9 mouse cellular contexts compared by ENCODE assay signal in the genomic region with DNA sequence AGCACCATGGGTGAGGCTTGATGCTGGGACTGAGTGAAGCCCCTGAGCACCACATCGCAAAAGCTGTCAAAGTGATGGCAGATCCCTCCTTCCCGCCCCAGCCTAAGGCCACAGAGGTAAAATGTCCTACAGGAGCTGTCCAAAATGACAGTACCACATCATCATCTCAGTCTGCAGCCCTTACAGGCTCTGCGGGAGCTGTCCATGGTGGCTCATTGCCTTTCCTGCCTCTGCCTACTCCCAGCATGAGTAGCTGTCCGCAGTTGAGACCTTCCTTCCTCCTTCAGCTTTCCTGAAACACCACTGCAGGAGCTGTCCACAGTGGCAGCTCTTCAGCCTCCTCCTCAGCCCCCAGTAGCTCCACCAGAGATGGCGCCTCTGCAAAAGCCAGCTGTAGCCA. TPM values are rescaled to one million over a fixed set of nuclear protein-coding genes. Genes with fewer than 3 reads are reported as not detected.
A peak's percentile ranks its signal among the peaks of the same experiment; 100 is the strongest.
DNase-seq lines count a peak whose midpoint lies in the region; TF ChIP-seq lines count a peak whose summit lies in the region.
"Had no signal": no experiment of that assay in that cellular context is flagged by ENCODE, and none has a peak within 500 bp of the region (broad histone marks: within the 10 kb centered on the region; RNA-seq: fewer than 3 reads in every experiment).

No protein-coding gene starts in this region.

- no peak overlapping the region for H3K9ac ChIP-seq in MEL (ENCODE audit: control insufficient read depth, low read depth, low read length, poor library complexity, severe bottlenecking)
- H3K9ac ChIP-seq: hindbrain, embryonic 15.5 days; neural tube, embryonic 12.5 days had no signal

- TF ChIP-seq EP300 in MEL (IDR thresholded peaks at IDR 0.05; ENCODE audit: low read depth in 1 of 2, low read length in 2 of 2), result no peak

- no peak overlapping the region for H3K4me3 ChIP-seq in kidney, adult 2 months (ENCODE audit: insufficient read depth, low read depth, low read length)
- H3K4me3 ChIP-seq in MEL (ENCODE audit: control insufficient read depth in 1 of 2, insufficient read depth in 1 of 2, low read depth in 2 of 2, low read length in 2 of 2), result no peak overlapping the region
- H3K4me3 ChIP-seq: hindbrain, embryonic 15.5 days; neural tube, embryonic 12.5 days had no signal

- DNase-seq in kidney, adult 2 months, result peak; percentile 25
- no peak for DNase-seq in kidney, adult 11 months
- peak; percentile 73 for DNase-seq in MEL (ENCODE audit: low read depth, low spot score)
- DNase-seq in embryo, embryonic 10.5 days (ENCODE audit: low spot score), result peak; percentile 60
- peak; percentile 20 to 26 for DNase-seq in lung, postnatal 4 days
- DNase-seq in left cerebral cortex, adult 18-20 months (ENCODE audit: low spot score in 2 of 2), result no peak
- no peak for DNase-seq in layer of hippocampus, postnatal 10 days (ENCODE audit: low spot score in 2 of 2)

- no peaks in the 10 kb centered on the region for H3K36me3 ChIP-seq in kidney, adult 2 months (ENCODE audit: control insufficient read depth, insufficient read depth, low read length)
- H3K36me3 ChIP-seq in MEL (ENCODE audit: control insufficient read depth in 1 of 2, insufficient read depth in 2 of 2, low read length in 2 of 2), result no peaks in the 10 kb centered on the region
- H3K36me3 ChIP-seq: hindbrain, embryonic 15.5 days had no signal

- no peaks in the 10 kb centered on the region for H3K9me3 ChIP-seq in MEL (replicated peaks; ENCODE audit: insufficient read depth, low read length)
- H3K9me3 ChIP-seq: hindbrain, embryonic 15.5 days; neural tube, embryonic 12.5 days had no signal

- H3K27me3 ChIP-seq in kidney, adult 2 months (replicated peaks; ENCODE audit: control insufficient read depth, insufficient read depth, low read length), result no peaks in the 10 kb centered on the region
- no peaks in the 10 kb centered on the region for H3K27me3 ChIP-seq in MEL (ENCODE audit: control insufficient read depth in 1 of 2, insufficient read depth in 2 of 2, low read length in 2 of 2)
- H3K27me3 ChIP-seq: hindbrain, embryonic 15.5 days; neural tube, embryonic 12.5 days had no signal

- peaks cover under 1% of the 10 kb centered on the region; the same call in 1 of the 2 replicates for H3K4me1 ChIP-seq in kidney, adult 2 months (ENCODE audit: control insufficient read depth, insufficient read depth, low read length)
- H3K4me1 ChIP-seq in MEL (ENCODE audit: control insufficient read depth in 1 of 2, insufficient read depth in 2 of 2, low read length in 2 of 2), result no peaks in the 10 kb centered on the region
- H3K4me1 ChIP-seq: neural tube, embryonic 12.5 days had no signal

- H3K27ac ChIP-seq in kidney, adult 2 months (ENCODE audit: insufficient read depth, low read depth, low read length), result no peak overlapping the region
- no peak overlapping the region for H3K27ac ChIP-seq in MEL (ENCODE audit: control insufficient read depth, low read depth, low read length)
- H3K27ac ChIP-seq: hindbrain, embryonic 15.5 days; neural tube, embryonic 12.5 days had no signal

- TF ChIP-seq CTCF in kidney, adult 2 months (conservative IDR thresholded peaks at IDR 0.05; ENCODE audit: insufficient read depth, insufficient read length, low read depth, low read length), result no peak
- no peak for TF ChIP-seq CTCF in MEL (IDR thresholded peaks at IDR 0.05 in 2 of 3, conservative IDR thresholded peaks at IDR 0.05 in 1 of 3; ENCODE audit: control insufficient read depth in 1 of 3, insufficient read depth in 1 of 3, low read depth in 2 of 3, low read length in 3 of 3, poor library complexity in 1 of 3, severe bottlenecking in 1 of 3)

- TF ChIP-seq POLR2A in kidney, adult 2 months (IDR thresholded peaks at IDR 0.05; ENCODE audit: low read depth, low read length), result no peak
- no peak for TF ChIP-seq POLR2A in MEL (IDR thresholded peaks at IDR 0.05; ENCODE audit: control insufficient read depth in 1 of 2, insufficient read depth in 1 of 2, low read depth in 1 of 2, low read length in 2 of 2, poor library complexity in 1 of 2)

- 80% methylated on average over 5 of the region's 5 CpGs for WGBS in kidney, adult 2 months

- TF ChIP-seq RAD21 in MEL (IDR thresholded peaks at IDR 0.05; ENCODE audit: low read depth, low read length), result no peak

- H3K79me2 ChIP-seq in MEL (ENCODE audit: control insufficient read depth, insufficient read depth, low read length, poor library complexity), result peaks cover 3% of the 10 kb centered on the region; the same call in 1 of the 2 replicates

TF ChIP-seq in MEL, 35 proteins besides CTCF, POLR2A, EP300 and RAD21:
- peak; percentile 79 for TF ChIP-seq MXI1 (IDR thresholded peaks at IDR 0.05; ENCODE audit: low read depth, low read length)
- no peak for TF ChIP-seq KAT2A (conservative IDR thresholded peaks at IDR 0.05; ENCODE audit: low read depth, low read length)
- no peak for TF ChIP-seq UBTF (IDR thresholded peaks at IDR 0.05; ENCODE audit: borderline replicate concordance, insufficient read depth, low read depth, low read length)
- no peak for TF ChIP-seq TBP (IDR thresholded peaks at IDR 0.05; ENCODE audit: low read depth, low read length)
- TF ChIP-seq SIN3A (IDR thresholded peaks at IDR 0.05; ENCODE audit: low read length), result peak; percentile 92
- no peak for TF ChIP-seq CHD1 (IDR thresholded peaks at IDR 0.05; ENCODE audit: low read depth, low read length)
- TF ChIP-seq RCOR1 (IDR thresholded peaks at IDR 0.05; ENCODE audit: low read depth, low read length), result no peak

RNA-seq across cellular contexts. Expression of a gene that starts 9.7 kb away (rescaled TPM):
- polyA plus RNA-seq in kidney, adult 2 months (2012; rRNA removed), result 6.5 and 7.7 TPM in 2 replicates
- total RNA-seq in MEL (2012; rRNA removed), result 19.3 and 19.7 TPM in 2 replicates
- 10 to 100 TPM in 1 of 2 experiments, not detected in 1; 13.5 TPM for polyA plus RNA-seq in MEL (2012; ENCODE audit: insufficient read depth in 1 of 2, insufficient read length in 2 of 2, low read depth in 1 of 2, low replicate concordance in 2 of 2, missing spikeins in 1 of 2)
- total RNA-seq in left cerebral cortex, adult 18-20 months (2021), result 10 to 100 TPM; 90.7 to 93.2 TPM
- total RNA-seq in layer of hippocampus, postnatal 10 days (2021), result 100 to 1,000 TPM; 128 to 135 TPM

RNA-seq across cellular contexts. Expression of a gene that starts 54.7 kb away (rescaled TPM):
- 4.0 and 4.4 TPM in 2 replicates for polyA plus RNA-seq in kidney, adult 2 months (2012; rRNA removed)
- total RNA-seq in MEL (2012; rRNA removed), result 11.9 and 13.8 TPM in 2 replicates
- 100 to 1,000 TPM in 1 of 2 experiments, 10 to 100 TPM in 1; 23.1 to 121 TPM for polyA plus RNA-seq in MEL (2012; ENCODE audit: insufficient read depth in 1 of 2, insufficient read length in 2 of 2, low read depth in 1 of 2, low replicate concordance in 2 of 2, missing spikeins in 1 of 2)
- total RNA-seq in left cerebral cortex, adult 18-20 months (2021), result 10 to 100 TPM; 10.3 to 12.3 TPM
- 10 to 100 TPM; 10.5 to 10.6 TPM for total RNA-seq in layer of hippocampus, postnatal 10 days (2021)

Comparison
In these comparisons a context has a peak if more than half of its experiments do, and no peak if none do; other contexts are left out.
1. DNase-seq: peak in kidney, adult 2 months (single experiment), MEL (single experiment), embryo, embryonic 10.5 days (single experiment) and lung, postnatal 4 days (2 of 2); none in kidney, adult 11 months (single experiment), left cerebral cortex, adult 18-20 months (0 of 2) and layer of hippocampus, postnatal 10 days (0 of 2).